Comparison of ENCODE assay signal across 8 mouse cellular contexts in the genomic region with DNA sequence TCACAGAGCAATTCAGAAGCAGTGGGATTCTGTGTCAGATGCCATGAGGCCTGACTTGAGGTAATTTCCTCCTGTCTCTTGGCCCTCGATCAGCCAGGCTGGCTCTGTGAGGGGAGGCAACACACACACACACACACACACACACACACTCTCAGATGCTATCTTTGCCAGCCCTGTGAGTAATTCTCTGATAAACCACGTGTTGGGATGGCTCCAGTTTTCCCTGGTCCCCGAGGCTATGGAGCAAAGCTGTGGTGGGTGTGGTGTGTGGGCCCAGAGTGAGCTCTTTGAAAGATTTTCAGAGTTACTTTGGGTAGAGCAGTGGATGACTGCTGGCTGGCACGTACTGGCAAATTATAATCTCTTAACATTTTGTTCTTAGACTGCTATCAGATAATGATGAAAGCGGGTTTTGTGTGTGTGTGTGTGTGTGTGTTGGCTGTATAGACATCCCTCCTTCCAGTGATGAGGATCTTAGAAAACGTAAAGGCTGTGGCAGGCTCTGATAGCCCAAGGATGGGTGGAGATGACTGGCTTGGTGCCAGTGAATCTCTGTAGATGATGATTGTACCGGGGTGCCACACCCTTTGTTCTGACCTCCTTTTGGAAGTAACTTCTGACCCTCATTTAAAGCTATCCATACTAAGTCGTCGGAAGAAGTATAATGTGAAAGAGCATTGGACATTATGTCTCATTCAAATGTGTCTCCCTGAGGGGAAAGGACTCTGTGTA.
DNase-seq lines count a peak whose midpoint lies in the region; ATAC-seq and TF ChIP-seq lines count a peak whose summit lies in the region.

No protein-coding gene starts in this region.

- no peak for TF ChIP-seq CTCF in hindbrain, postnatal 0 days (IDR thresholded peaks at IDR 0.05; ENCODE audit: low read depth)

- peaks cover 62% of the 10 kb centered on the region for H3K4me1 ChIP-seq in heart, embryonic 15.5 days (replicated peaks)
- H3K4me1 ChIP-seq in hindbrain, postnatal 0 days (ENCODE audit: insufficient read depth, low read length), result no peaks in the 10 kb centered on the region

- H3K36me3 ChIP-seq in heart, embryonic 15.5 days, result no peaks in the 10 kb centered on the region
- no peaks in the 10 kb centered on the region for H3K36me3 ChIP-seq in hindbrain, postnatal 0 days (ENCODE audit: insufficient read depth, low read length)

- H3K4me3 ChIP-seq in heart, embryonic 15.5 days, result no peak overlapping the region
- no peak overlapping the region for H3K4me3 ChIP-seq in hindbrain, postnatal 0 days (ENCODE audit: low read length)

- H3K9ac ChIP-seq in heart, embryonic 15.5 days, result no peak overlapping the region
- no peak overlapping the region for H3K9ac ChIP-seq in hindbrain, postnatal 0 days (replicated peaks; ENCODE audit: low read length)

- no peaks in the 10 kb centered on the region for H3K27me3 ChIP-seq in heart, embryonic 15.5 days
- H3K27me3 ChIP-seq in hindbrain, postnatal 0 days (ENCODE audit: insufficient read depth, low read length), result no peaks in the 10 kb centered on the region

- ATAC-seq in heart, embryonic 15.5 days (replicated peaks; ENCODE audit: insufficient number of reproducible peaks, insufficient read depth, low FRiP score, low read depth), result no peak
- ATAC-seq in hindbrain, postnatal 0 days, result no peak

- no peaks in the 10 kb centered on the region for H3K9me3 ChIP-seq in heart, embryonic 15.5 days (replicated peaks)
- H3K9me3 ChIP-seq in hindbrain, postnatal 0 days (ENCODE audit: low read length), result no peaks in the 10 kb centered on the region

- 53% methylated on average over 9 of the region's 9 CpGs for WGBS in heart, embryonic 15.5 days
- 73% methylated on average over 9 of the region's 9 CpGs for WGBS in hindbrain, postnatal 0 days

- H3K27ac ChIP-seq in heart, embryonic 15.5 days, result peak overlapping the region; percentile 36
- H3K27ac ChIP-seq in hindbrain, postnatal 0 days, result no peak overlapping the region

- DNase-seq in heart, adult 8-10 months (ENCODE audit: low spot score), result no peak
- peak; percentile 52 for DNase-seq in adrenal gland, postnatal 14 days
- DNase-seq in gastrocnemius, postnatal 25 days, result peak; percentile 20
- peak; percentile 46 for DNase-seq in lung, postnatal 25 days (ENCODE audit: low spot score)
- DNase-seq in urinary bladder, postnatal 4 days (ENCODE audit: low spot score in 2 of 2), result no peak
- DNase-seq in hindbrain, postnatal 0 days (ENCODE audit: low spot score), result no peak
- DNase-seq in urinary bladder, postnatal 25 days (ENCODE audit: low spot score), result no peak

- H3K4me2 ChIP-seq in heart, embryonic 15.5 days, result no peak overlapping the region
- H3K4me2 ChIP-seq in hindbrain, postnatal 0 days (ENCODE audit: low read depth, low read length), result no peak overlapping the region

Comparison
In these comparisons a context has a peak if more than half of its experiments do, and no peak if none do; other contexts are left out.
1. DNase-seq: peak in adrenal gland, postnatal 14 days (single experiment), gastrocnemius, postnatal 25 days (single experiment) and lung, postnatal 25 days (single experiment); none in heart, adult 8-10 months (single experiment), urinary bladder, postnatal 4 days (0 of 2), hindbrain, postnatal 0 days (single experiment) and urinary bladder, postnatal 25 days (single experiment).